Mouse (Mus musculus) heart, embryonic 16.5 days (tissue): ENCODE results near the gene Jun. TPM values are rescaled to one million over a fixed set of nuclear protein-coding genes. Genes with fewer than 3 reads are reported as not detected.

Experiments
- ATAC-seq: fragments of 200-750 bp; cut with Nextera tagmentation; replicated peaks from 2 replicates; pipeline ENCODE4 v1.8.0; 2017; ENCODE audit warnings: moderate number of reproducible peaks; ENCODE audit not compliant: insufficient read depth, low FRiP score; ENCODE audit errors: extremely low read depth
- H3K27ac ChIP-seq: fragments of 300-500 bp; sonication (generic); 2 replicates; pipeline ENCODE4 v1.5.1; 2014; ENCODE audit warnings: mild to moderate bottlenecking, low read length, control low read depth, moderate library complexity
- H3K27me3 ChIP-seq: fragments of 300-500 bp; sonication (generic); 2 replicates; pipeline ENCODE4 v1.6.1; 2014; ENCODE audit warnings: low read length, mixed read lengths; ENCODE audit not compliant: control insufficient read depth, insufficient read depth
- H3K36me3 ChIP-seq: fragments of 300-500 bp; sonication (generic); 2 replicates; pipeline ENCODE4 v1.6.1; 2014; ENCODE audit not compliant: control insufficient read depth, insufficient read depth
- H3K4me1 ChIP-seq: fragments of 300-500 bp; sonication (generic); 2 replicates; pipeline ENCODE4 v1.6.1; 2014; ENCODE audit warnings: low read length, mixed read lengths; ENCODE audit not compliant: control insufficient read depth, insufficient read depth
- H3K4me2 ChIP-seq: fragments of 300-500 bp; sonication (generic); 2 replicates; pipeline ENCODE4 v1.6.1; 2014; ENCODE audit warnings: low read depth, mild to moderate bottlenecking, control low read depth, low read length
- H3K4me3 ChIP-seq: fragments of 300-500 bp; sonication (generic); 2 replicates; pipeline ENCODE4 v1.5.1; 2014; ENCODE audit warnings: mild to moderate bottlenecking, control low read depth, low read length
- H3K9ac ChIP-seq: fragments of 300-500 bp; sonication (generic); 2 replicates; pipeline ENCODE4 v1.6.1; 2014; ENCODE audit warnings: low read length, control low read depth
- H3K9me3 ChIP-seq: fragments of 300-500 bp; sonication (generic); replicated peaks from 2 replicates; pipeline ENCODE4 v1.6.1; 2016; ENCODE audit warnings: low read length; ENCODE audit not compliant: control insufficient read depth
- WGBS: fragments of 180-500 bp; shearing (Covaris S2); extraction: QIAGEN DNeasy Blood & Tissue Kit; methylation state at CpG from one replicate; pipeline ENCODE4 v1.1.7; 2014; 5-methylcytosine and 5-hydroxymethylcytosine counted together
- polyA plus RNA-seq: library from polyadenylated mRNA; unstranded; fragments of >200 nt; fragmentation: Nextera tagmentation; extraction: Ambion mirVana; gene quantifications from 2 replicates; pipeline ENCODE4 v1.2.1, GENCODE M21; 2015

Jun gene
- polyA plus RNA-seq, 1 experiment from 2014 or later: 72.0 TPM

- Histone ChIP-seq H3K27ac (peak overlapping the region; percentile 100), H3K27me3 (no peaks in the 10 kb centered on the region), H3K36me3 (no peaks in the 10 kb centered on the region), H3K4me3 (peak overlapping the region; percentile 91), H3K9ac (peak overlapping the region; percentile 97), H3K4me2 (peak overlapping the region; percentile 88), H3K4me1 (peaks cover 19% of the 10 kb centered on the region), H3K9me3 (no peaks in the 10 kb centered on the region)
- ATAC-seq: no peak
- WGBS: under 1% methylated on average over 34 of the region's 34 CpGs
These were observed 2.0 kb downstream of the Jun start for GRCm38 (mm10) chr4:95049884-95050517.

- no peaks in the 10 kb centered on the region for H3K36me3 ChIP-seq
- ATAC-seq: no peak
- H3K27ac ChIP-seq: no peak overlapping the region
- H3K9me3 ChIP-seq: no peaks in the 10 kb centered on the region
- H3K4me3 ChIP-seq: peak overlapping the region; percentile 91
- no peaks in the 10 kb centered on the region for H3K27me3 ChIP-seq
- peaks cover 14% of the 10 kb centered on the region for H3K4me1 ChIP-seq
- H3K9ac ChIP-seq: peak overlapping the region; percentile 97
- peak overlapping the region; percentile 88 for H3K4me2 ChIP-seq
- WGBS: 25% methylated on average over 2 of the region's 2 CpGs
These were observed 2.9 kb downstream of the Jun start for GRCm38 (mm10) chr4:95049153-95049552.

- H3K27ac ChIP-seq: no peak overlapping the region
- H3K36me3 ChIP-seq: no peaks in the 10 kb centered on the region
- H3K9me3 ChIP-seq: no peaks in the 10 kb centered on the region
- peaks cover 12% of the 10 kb centered on the region for H3K4me1 ChIP-seq
- H3K4me3 ChIP-seq: peak overlapping the region; percentile 21
- WGBS: 69% methylated on average over 4 of the region's 4 CpGs
- H3K9ac ChIP-seq: peak overlapping the region; percentile 48
- H3K27me3 ChIP-seq: no peaks in the 10 kb centered on the region
- no peak for ATAC-seq
- H3K4me2 ChIP-seq: peak overlapping the region; percentile 88
These were observed 3.3 kb downstream of the Jun start for GRCm38 (mm10) chr4:95048731-95049100.

- WGBS: 41% methylated on average over 5 of the region's 5 CpGs
- ATAC-seq: no peak
- no peak overlapping the region for H3K27ac ChIP-seq
- H3K4me2 ChIP-seq: peak overlapping the region; percentile 88
- no peaks in the 10 kb centered on the region for H3K9me3 ChIP-seq
- peak overlapping the region; percentile 48 for H3K9ac ChIP-seq
- H3K36me3 ChIP-seq: no peaks in the 10 kb centered on the region
- H3K4me3 ChIP-seq: peak overlapping the region; percentile 21; the same call in 1 of the 2 replicates
- peaks cover 12% of the 10 kb centered on the region for H3K4me1 ChIP-seq
- no peaks in the 10 kb centered on the region for H3K27me3 ChIP-seq
These were observed 3.8 kb downstream of the Jun start for GRCm38 (mm10) chr4:95048021-95048730.

- Histone ChIP-seq H3K4me2 (no peak overlapping the region), H3K4me3 (no peak overlapping the region), H3K27me3 (no peaks in the 10 kb centered on the region), H3K9ac (no peak overlapping the region), H3K27ac (no peak overlapping the region), H3K36me3 (no peaks in the 10 kb centered on the region), H3K9me3 (no peaks in the 10 kb centered on the region), H3K4me1 (peaks cover 12% of the 10 kb centered on the region)
- ATAC-seq: no peak
- WGBS: 76% methylated on average over 1 of the region's 1 CpGs
These were observed 6.9 kb downstream of the Jun start for GRCm38 (mm10) chr4:95045133-95045532.

GRCm38 (mm10) chr4:95044721-95045120 lies 7.3 kb downstream of the Jun start:
- Histone ChIP-seq H3K36me3 (no peaks in the 10 kb centered on the region), H3K27me3 (no peaks in the 10 kb centered on the region), H3K9me3 (no peaks in the 10 kb centered on the region), H3K4me1 (peaks cover 12% of the 10 kb centered on the region), H3K4me3 (no peak overlapping the region), H3K27ac (no peak overlapping the region), H3K4me2 (no peak overlapping the region), H3K9ac (no peak overlapping the region)
- ATAC-seq: no peak
- WGBS: 87% methylated on average over 6 of the region's 6 CpGs

GRCm38 (mm10) chr4:95038024-95038423 lies 14.0 kb downstream of the Jun start:
- no peaks in the 10 kb centered on the region for H3K36me3 ChIP-seq
- no peak overlapping the region for H3K9ac ChIP-seq
- H3K4me3 ChIP-seq: no peak overlapping the region
- H3K27me3 ChIP-seq: no peaks in the 10 kb centered on the region
- H3K4me1 ChIP-seq: no peaks in the 10 kb centered on the region
- 36% methylated on average over 5 of the region's 5 CpGs for WGBS
- no peaks in the 10 kb centered on the region for H3K9me3 ChIP-seq
- H3K4me2 ChIP-seq: no peak overlapping the region
- ATAC-seq: peak; percentile 28
- H3K27ac ChIP-seq: no peak overlapping the region

GRCm38 (mm10) chr4:95031158-95031557 lies 20.9 kb downstream of the Jun start:
- H3K36me3 ChIP-seq: no peaks in the 10 kb centered on the region
- ATAC-seq: no peak
- WGBS: 47% methylated on average over 4 of the region's 4 CpGs

GRCm38 (mm10) chr4:95025847-95026600 lies 26.0 kb downstream of the Jun start:
- Histone ChIP-seq H3K4me2 (no peak overlapping the region), H3K36me3 (no peaks in the 10 kb centered on the region), H3K27me3 (no peaks in the 10 kb centered on the region), H3K9ac (no peak overlapping the region), H3K27ac (no peak overlapping the region), H3K9me3 (no peaks in the 10 kb centered on the region), H3K4me3 (no peak overlapping the region), H3K4me1 (no peaks in the 10 kb centered on the region)
- ATAC-seq: no peak
- 79% methylated on average over 16 of the region's 16 CpGs for WGBS

More at GRCm38 (mm10) chr4:95031158-95031557, 20.9 kb downstream of the Jun start:
- no peaks in the 10 kb centered on the region for H3K27me3 ChIP-seq
- no peak overlapping the region for H3K4me3 ChIP-seq
- no peaks in the 10 kb centered on the region for H3K9me3 ChIP-seq
- no peaks in the 10 kb centered on the region; the same call in 1 of the 2 replicates for H3K4me1 ChIP-seq
- H3K9ac ChIP-seq: no peak overlapping the region
- H3K27ac ChIP-seq: no peak overlapping the region
- H3K4me2 ChIP-seq: no peak overlapping the region
